ENCODE assay signal across 8 mouse cellular contexts in genomic region chr15:82416797-82417789, GRCm38 (mm10). TPM values are rescaled to one million over a fixed set of nuclear protein-coding genes. Genes with fewer than 3 reads are reported as not detected.
DNase-seq lines count a peak whose midpoint lies in the region; ATAC-seq and TF ChIP-seq lines count a peak whose summit lies in the region.

No protein-coding gene starts in this region.

- no peaks in the 10 kb centered on the region for H3K27me3 ChIP-seq in embryonic facial prominence, embryonic 12.5 days
- H3K27me3 ChIP-seq in kidney, adult 2 months (replicated peaks; ENCODE audit: control insufficient read depth, insufficient read depth, low read length) = no peaks in the 10 kb centered on the region
- no peaks in the 10 kb centered on the region for H3K27me3 ChIP-seq in limb, embryonic 11.5 days (ENCODE audit: control insufficient read depth, insufficient read depth, low read length)
- no peaks in the 10 kb centered on the region for H3K27me3 ChIP-seq in midbrain, embryonic 14.5 days (ENCODE audit: control insufficient read depth, insufficient read depth, low read length)

- peak; percentile 98 for TF ChIP-seq CTCF in kidney, adult 2 months (conservative IDR thresholded peaks at IDR 0.05; ENCODE audit: insufficient read depth, insufficient read length, low read depth, low read length)

- H3K9ac ChIP-seq in embryonic facial prominence, embryonic 12.5 days = no peak overlapping the region
- H3K9ac ChIP-seq in limb, embryonic 11.5 days (ENCODE audit: low read length) = no peak overlapping the region
- peak overlapping the region; percentile 36; the same call in 1 of the 2 replicates for H3K9ac ChIP-seq in midbrain, embryonic 14.5 days (replicated peaks; ENCODE audit: low read length)

- no peak overlapping the region for H3K27ac ChIP-seq in embryonic facial prominence, embryonic 12.5 days
- peak overlapping the region; percentile 33; the same call in 1 of the 2 replicates for H3K27ac ChIP-seq in kidney, adult 2 months (ENCODE audit: insufficient read depth, low read depth, low read length)
- no peak overlapping the region for H3K27ac ChIP-seq in limb, embryonic 11.5 days (replicated peaks; ENCODE audit: low read depth, low read length)
- H3K27ac ChIP-seq in midbrain, embryonic 14.5 days (replicated peaks; ENCODE audit: low read depth, low read length) = no peak overlapping the region

- peak overlapping the region; percentile 21 for H3K4me2 ChIP-seq in embryonic facial prominence, embryonic 12.5 days (replicated peaks)
- H3K4me2 ChIP-seq in limb, embryonic 11.5 days (ENCODE audit: low read depth, severe bottlenecking) = no peak overlapping the region
- H3K4me2 ChIP-seq in midbrain, embryonic 14.5 days (ENCODE audit: low read length) = peak overlapping the region; percentile 37

- no peaks in the 10 kb centered on the region for H3K36me3 ChIP-seq in embryonic facial prominence, embryonic 12.5 days
- H3K36me3 ChIP-seq in kidney, adult 2 months (ENCODE audit: control insufficient read depth, insufficient read depth, low read length) = no peaks in the 10 kb centered on the region
- H3K36me3 ChIP-seq in limb, embryonic 11.5 days (ENCODE audit: control insufficient read depth, insufficient read depth, low read length) = no peaks in the 10 kb centered on the region
- no peaks in the 10 kb centered on the region for H3K36me3 ChIP-seq in midbrain, embryonic 14.5 days (ENCODE audit: control insufficient read depth, insufficient read depth, low read length)

- H3K9me3 ChIP-seq in embryonic facial prominence, embryonic 12.5 days = no peaks in the 10 kb centered on the region
- no peaks in the 10 kb centered on the region for H3K9me3 ChIP-seq in limb, embryonic 11.5 days (ENCODE audit: control insufficient read depth, low read length)
- H3K9me3 ChIP-seq in midbrain, embryonic 14.5 days (ENCODE audit: control insufficient read depth, low read length) = no peaks in the 10 kb centered on the region

- no peak for TF ChIP-seq POLR2A in kidney, adult 2 months (IDR thresholded peaks at IDR 0.05; ENCODE audit: low read depth, low read length)

- peak; percentile 82; the same call in 1 of the 2 replicates for ATAC-seq in embryonic facial prominence, embryonic 12.5 days (ENCODE audit: insufficient number of reproducible peaks, insufficient read depth, low FRiP score, low TSS enrichment)
- no peak for ATAC-seq in limb, embryonic 11.5 days (ENCODE audit: insufficient number of reproducible peaks, low FRiP score, low TSS enrichment, low read depth)
- ATAC-seq in midbrain, embryonic 14.5 days (ENCODE audit: low FRiP score, low TSS enrichment) = no peak; the same call in 1 of the 2 replicates

- H3K4me3 ChIP-seq in embryonic facial prominence, embryonic 12.5 days = no peak overlapping the region
- H3K4me3 ChIP-seq in kidney, adult 2 months (ENCODE audit: insufficient read depth, low read depth, low read length) = peak overlapping the region; percentile 23; the same call in 1 of the 2 replicates
- no peak overlapping the region for H3K4me3 ChIP-seq in limb, embryonic 11.5 days (ENCODE audit: low read depth, low read length)
- H3K4me3 ChIP-seq in midbrain, embryonic 14.5 days (replicated peaks; ENCODE audit: low read depth, low read length) = no peak overlapping the region

- peak; percentile 78 for DNase-seq in 3134 (ENCODE audit: extremely low read depth, insufficient read length, low spot score)
- peak; percentile 83 for DNase-seq in adrenal gland, postnatal 25 days
- DNase-seq in heart, adult 18-20 months = peak; percentile 92 to 93
- DNase-seq in kidney, adult 2 months = peak; percentile 94
- peak; percentile 67 for DNase-seq in limb, embryonic 11.5 days (ENCODE audit: low spot score)
- DNase-seq in midbrain, embryonic 14.5 days = peak; percentile 74
- DNase-seq in spleen, adult 12 weeks (ENCODE audit: low spot score) = peak; percentile 24

- 24% methylated on average over 16 of the region's 16 CpGs for WGBS in embryonic facial prominence, embryonic 12.5 days
- 20% methylated on average over 16 of the region's 16 CpGs for WGBS in kidney, adult 2 months
- 43% methylated on average over 15 of the region's 16 CpGs for WGBS in limb, embryonic 11.5 days
- 15% methylated on average over 16 of the region's 16 CpGs for WGBS in midbrain, embryonic 14.5 days

- no peaks in the 10 kb centered on the region for H3K4me1 ChIP-seq in embryonic facial prominence, embryonic 12.5 days
- H3K4me1 ChIP-seq in kidney, adult 2 months (ENCODE audit: control insufficient read depth, insufficient read depth, low read length) = no peaks in the 10 kb centered on the region
- no peaks in the 10 kb centered on the region for H3K4me1 ChIP-seq in limb, embryonic 11.5 days (ENCODE audit: control insufficient read depth, insufficient read depth, low read length)
- H3K4me1 ChIP-seq in midbrain, embryonic 14.5 days (ENCODE audit: control insufficient read depth, insufficient read depth, low read length) = 0 out of 2 replicates have a peak, but pooled peaks cover 4% of the 10 kb centered on the region

RNA-seq across cellular contexts. Expression of gene Cyp2d10, which starts 10.1 kb away (rescaled TPM):
- total RNA-seq in adrenal gland, postnatal 25 days (2021) = 0.55 and 9.2 TPM in 2 replicates
- polyA plus RNA-seq in embryonic facial prominence, embryonic 12.5 days (2016; fragmentation: Nextera tagmentation; extraction: Ambion mirVana) = not detected in 2 replicates
- total RNA-seq in heart, adult 18-20 months (2021) = not detected
- polyA plus RNA-seq in kidney, adult 2 months (2012; rRNA removed) = 0.22 and 0.33 TPM in 2 replicates
- polyA plus RNA-seq in limb, embryonic 11.5 days (2014; fragmentation: Nextera tagmentation; extraction: Ambion mirVana) = not detected in 2 replicates
- polyA plus RNA-seq in midbrain, embryonic 14.5 days (2014; fragmentation: Nextera tagmentation; extraction: Ambion mirVana) = not detected in 2 replicates

RNA-seq across cellular contexts. Expression of gene Cyp2d9, which starts 16.1 kb away (rescaled TPM):
- total RNA-seq in adrenal gland, postnatal 25 days (2021) = 3.7 TPM in 1 of 2 replicates, not detected in the other
- polyA plus RNA-seq in embryonic facial prominence, embryonic 12.5 days (2016; fragmentation: Nextera tagmentation; extraction: Ambion mirVana) = not detected in 2 replicates
- total RNA-seq in heart, adult 18-20 months (2021) = not detected
- 29.6 and 49.9 TPM in 2 replicates for polyA plus RNA-seq in kidney, adult 2 months (2012; rRNA removed)
- polyA plus RNA-seq in limb, embryonic 11.5 days (2014; fragmentation: Nextera tagmentation; extraction: Ambion mirVana) = not detected in 2 replicates
- not detected in 2 replicates for polyA plus RNA-seq in midbrain, embryonic 14.5 days (2014; fragmentation: Nextera tagmentation; extraction: Ambion mirVana)

RNA-seq across cellular contexts. Expression of gene Cyp2d11, which starts 23.3 kb away (rescaled TPM):
- 0.27 TPM in 1 of 2 replicates, not detected in the other for total RNA-seq in adrenal gland, postnatal 25 days (2021)
- not detected in 2 replicates for polyA plus RNA-seq in embryonic facial prominence, embryonic 12.5 days (2016; fragmentation: Nextera tagmentation; extraction: Ambion mirVana)
- not detected for total RNA-seq in heart, adult 18-20 months (2021)
- not detected in 2 replicates for polyA plus RNA-seq in kidney, adult 2 months (2012; rRNA removed)
- not detected in 2 replicates for polyA plus RNA-seq in limb, embryonic 11.5 days (2014; fragmentation: Nextera tagmentation; extraction: Ambion mirVana)
- not detected in 2 replicates for polyA plus RNA-seq in midbrain, embryonic 14.5 days (2014; fragmentation: Nextera tagmentation; extraction: Ambion mirVana)

RNA-seq across cellular contexts. Expression of gene Cyp2d22, which starts 37.0 kb away (rescaled TPM):
- 40.4 and 48.4 TPM in 2 replicates for total RNA-seq in adrenal gland, postnatal 25 days (2021)
- polyA plus RNA-seq in embryonic facial prominence, embryonic 12.5 days (2016; fragmentation: Nextera tagmentation; extraction: Ambion mirVana) = 10.6 and 10.9 TPM in 2 replicates
- total RNA-seq in heart, adult 18-20 months (2021) = 10 to 100 TPM; 25.8 to 30.1 TPM
- 60.9 and 74.8 TPM in 2 replicates for polyA plus RNA-seq in kidney, adult 2 months (2012; rRNA removed)
- polyA plus RNA-seq in limb, embryonic 11.5 days (2014; fragmentation: Nextera tagmentation; extraction: Ambion mirVana) = 1.6 and 1.7 TPM in 2 replicates
- polyA plus RNA-seq in midbrain, embryonic 14.5 days (2014; fragmentation: Nextera tagmentation; extraction: Ambion mirVana) = 0.76 and 2.1 TPM in 2 replicates

Comparison
In these comparisons a context has a peak if more than half of its experiments do, and no peak if none do; other contexts are left out.
1. DNase-seq: peak in every context shown above with its lines; median percentile 94 in kidney, adult 2 months; 92 in heart, adult 18-20 months; 83 in adrenal gland, postnatal 25 days; 78 in 3134; 74 in midbrain, embryonic 14.5 days; 67 in limb, embryonic 11.5 days; 24 in spleen, adult 12 weeks.
2. RNA of gene Cyp2d9, which starts 16.1 kb away (polyA plus RNA-seq): 29.6 to 49.9 TPM in kidney, adult 2 months; not detected in embryonic facial prominence, embryonic 12.5 days, not detected in limb, embryonic 11.5 days and not detected in midbrain, embryonic 14.5 days; every median in the first group is over 10 times any median in the second.